Mouse (Mus musculus) olfactory bulb, adult 2 months (tissue): Measurements from ENCODE around the gene Zbtb21. TPM values are rescaled to one million over a fixed set of nuclear protein-coding genes. Genes with fewer than 3 reads are reported as not detected.

Experiments
- H3K27ac ChIP-seq: fragments of 200-500 bp; 2 replicates; pipeline ENCODE4 v1.5.1; 2012; ENCODE audit warnings: low read depth, low read length; ENCODE audit not compliant: insufficient read depth
- H3K4me1 ChIP-seq: fragments of 200-500 bp; 2 replicates; pipeline ENCODE4 v1.6.1; 2012; ENCODE audit warnings: low read length; ENCODE audit not compliant: control insufficient read depth, insufficient read depth
- H3K4me3 ChIP-seq: fragments of 200-500 bp; 2 replicates; pipeline ENCODE4 v1.5.1; 2012; ENCODE audit warnings: mild to moderate bottlenecking, low read depth, low read length, moderate library complexity; ENCODE audit not compliant: insufficient read depth
- CTCF ChIP-seq: fragments of 200-500 bp; IDR thresholded peaks from 2 replicates; pipeline ENCODE4 v1.5.1; 2012; ENCODE audit warnings: low read depth, mild to moderate bottlenecking, low read length, moderate library complexity; ENCODE audit not compliant: insufficient read depth
- POLR2A ChIP-seq: fragments of 200-500 bp; IDR thresholded peaks from 2 replicates; pipeline ENCODE4 v1.6.1; 2012; ENCODE audit warnings: mild to moderate bottlenecking, low read depth, low read length, moderate library complexity; ENCODE audit not compliant: insufficient read depth
- WGBS: fragments of 180-500 bp; shearing (Covaris S2); methylation state at CpG from one replicate; pipeline ENCODE4 v1.1.7; 2018; 5-methylcytosine and 5-hydroxymethylcytosine counted together
- polyA plus RNA-seq: library from polyadenylated mRNA; stranded (reverse); fragments of >200 nt; gene quantifications from 2 replicates; pipeline ENCODE4 v1.2.4, GENCODE M21; 2012; ENCODE audit warnings: low replicate concordance; ENCODE audit not compliant: missing spikeins, insufficient read depth, insufficient read length

Zbtb21 gene
- polyA plus RNA-seq, 1 experiment: not detected

DNA sequence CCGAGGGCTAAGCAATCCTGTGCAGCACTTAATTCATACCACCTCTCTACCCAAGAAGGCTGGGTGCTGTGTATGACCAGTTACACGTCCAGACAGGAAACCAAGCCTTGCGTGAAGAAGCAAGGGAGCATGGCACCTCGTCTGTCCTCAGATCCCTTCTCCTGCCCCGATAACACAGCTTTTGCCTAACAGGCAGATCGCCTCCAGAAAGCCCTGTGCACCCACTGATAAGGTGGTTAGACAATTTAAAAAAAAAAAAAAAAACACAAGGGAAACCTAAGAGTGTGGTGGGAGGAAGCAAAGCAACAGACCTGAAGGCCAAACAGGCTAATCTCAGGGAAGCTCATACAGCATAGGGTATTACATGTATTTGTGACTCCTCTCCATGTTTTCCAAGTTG lies 54.9 kb downstream of the Zbtb21 start:
- Histone ChIP-seq H3K4me3 (no peak overlapping the region), H3K4me1 (no peaks in the 10 kb centered on the region), H3K27ac (no peak overlapping the region)
- TF ChIP-seq CTCF (no peak), POLR2A (no peak)
- 88% methylated on average over 6 of the region's 6 CpGs for WGBS

DNA sequence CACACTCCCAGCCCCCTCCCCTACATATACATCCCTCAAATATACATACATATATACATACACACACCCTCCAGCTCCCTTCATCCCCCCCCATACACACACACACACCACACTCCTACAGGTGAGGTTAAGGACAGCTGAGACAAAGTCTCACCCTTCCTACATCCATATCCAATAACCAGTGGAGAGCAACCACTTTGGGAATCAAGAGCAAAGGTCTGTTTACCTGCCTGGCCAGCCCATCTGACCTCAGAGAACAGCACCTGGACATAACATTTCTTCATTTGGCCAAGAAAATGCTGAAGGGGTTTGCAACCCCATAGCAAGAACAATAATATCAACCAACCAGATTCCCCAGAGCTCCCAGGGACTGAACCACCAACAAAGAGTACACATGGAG lies 56.1 kb downstream of the Zbtb21 start:
- Histone ChIP-seq H3K27ac (no peak overlapping the region), H3K4me3 (no peak overlapping the region), H3K4me1 (no peaks in the 10 kb centered on the region)
- TF ChIP-seq CTCF (no peak), POLR2A (no peak)

DNA sequence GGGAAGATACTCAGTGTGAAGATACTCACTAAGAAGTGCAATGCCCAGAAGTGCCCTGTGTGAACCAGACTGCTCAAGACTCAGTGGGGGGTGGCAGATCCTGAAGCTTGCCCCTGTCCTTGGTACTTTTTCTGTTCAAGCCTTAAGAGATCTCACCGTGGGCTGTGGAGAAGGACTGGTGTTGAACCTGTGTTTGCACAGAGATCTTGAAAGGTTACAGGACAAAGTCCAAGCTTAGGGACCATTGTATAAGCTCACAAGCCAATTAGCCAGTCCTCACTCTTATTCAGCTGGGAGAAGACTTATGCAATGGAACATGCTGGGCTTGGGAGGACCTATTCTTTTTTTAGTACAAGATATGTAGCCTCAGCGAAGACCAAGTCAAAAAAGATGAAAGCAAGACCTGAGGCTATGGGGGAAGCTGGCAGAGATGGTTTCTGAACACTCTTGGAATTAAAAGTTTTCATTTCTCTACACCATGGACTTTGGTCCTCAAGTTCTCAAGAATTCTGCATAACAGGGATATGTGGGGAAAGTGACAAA lies 56.9 kb downstream of the Zbtb21 start:
- Histone ChIP-seq H3K4me3 (no peak overlapping the region), H3K4me1 (no peaks in the 10 kb centered on the region), H3K27ac (no peak overlapping the region)
- no peak for TF ChIP-seq POLR2A
- TF ChIP-seq CTCF: no peak
- 71% methylated on average over 2 of the region's 2 CpGs for WGBS

- H3K4me3 ChIP-seq: no peak overlapping the region
- TF ChIP-seq CTCF (no peak), POLR2A (no peak)
- H3K4me1 ChIP-seq: no peaks in the 10 kb centered on the region
- no peak overlapping the region for H3K27ac ChIP-seq
- 82% methylated on average over 3 of the region's 3 CpGs for WGBS
Observed at GRCm38 (mm10) chr16:97904035-97904434, 58.4 kb downstream of the Zbtb21 start.

- 41% methylated on average over 5 of the region's 5 CpGs for WGBS
- Histone ChIP-seq H3K27ac (no peak overlapping the region), H3K4me1 (no peaks in the 10 kb centered on the region), H3K4me3 (no peak overlapping the region)
- no peak for TF ChIP-seq POLR2A
- TF ChIP-seq CTCF: no peak
Observed at GRCm38 (mm10) chr16:97897346-97898024, 64.9 kb downstream of the Zbtb21 start.

Other genes starting within 250 kb of the Zbtb21 start
- gene Ripk4, start 198.8 kb downstream of the Zbtb21 start, polyA plus RNA-seq: not detected in 2 replicates
- not detected in 2 replicates for gene Prdm15, start 110.8 kb downstream of the Zbtb21 start, polyA plus RNA-seq
- not detected in 2 replicates for gene C2cd2, start within 50 bp of the Zbtb21 start, polyA plus RNA-seq
- not detected in 2 replicates for gene B230307C23Rik, start 34.7 kb upstream of the Zbtb21 start, polyA plus RNA-seq
- not detected in 2 replicates for gene A630089N07Rik, start 119.8 kb upstream of the Zbtb21 start, polyA plus RNA-seq